Mouse (Mus musculus) liver, embryonic 11.5 days (tissue): ENCODE measurements at regions not wholly inside any gene's neighbourhood (a gene's known extent, or its start where the extent isn't known, plus 50 kb on each side); places are given as distances from the start of the nearest gene placed in this dataset.
A peak's percentile ranks its signal among the peaks of the same experiment; 100 is the strongest.
"Not testable (repeated sequence)": the region's sequence is repeated elsewhere in the genome, so short reads cannot be mapped to it uniquely, and the experiment has no call there.

Experiments
- ATAC-seq: fragments of 200-750 bp; cut with Nextera tagmentation; replicated peaks from 2 replicates; pipeline ENCODE4 v1.8.0; 2017; ENCODE audit warnings: moderate number of reproducible peaks, mild to moderate bottlenecking, moderate TSS enrichment, moderate library complexity; ENCODE audit not compliant: low FRiP score
- DNase-seq: peaks from one replicate; pipeline ENCODE4 v3.0.0-alpha.2; 2017; ENCODE audit warnings: low spot score
- H3K27ac ChIP-seq: fragments of 300-500 bp; sonication (generic); 2 replicates; pipeline ENCODE4 v1.5.1; 2014; ENCODE audit warnings: mild to moderate bottlenecking, low read depth, low read length, control low read depth
- H3K27me3 ChIP-seq: fragments of 300-500 bp; sonication (generic); replicated peaks from 2 replicates; pipeline ENCODE4 v1.6.1; 2014; ENCODE audit warnings: low read length, mixed read lengths; ENCODE audit not compliant: control insufficient read depth, insufficient read depth
- H3K36me3 ChIP-seq: fragments of 300-500 bp; sonication (generic); 2 replicates; pipeline ENCODE4 v1.6.1; 2014; ENCODE audit warnings: mild to moderate bottlenecking, low read length, moderate library complexity, mixed read lengths; ENCODE audit not compliant: control insufficient read depth, insufficient read depth
- H3K4me1 ChIP-seq: fragments of 300-500 bp; sonication (generic); replicated peaks from 2 replicates; pipeline ENCODE4 v1.6.1; 2014; ENCODE audit warnings: low read length, mixed read lengths; ENCODE audit not compliant: control insufficient read depth, insufficient read depth
- H3K4me2 ChIP-seq: fragments of 300-500 bp; sonication (generic); 2 replicates; pipeline ENCODE4 v1.6.1; 2014; ENCODE audit warnings: mild to moderate bottlenecking, control low read depth, moderate library complexity
- H3K4me3 ChIP-seq: fragments of 300-500 bp; sonication (generic); 2 replicates; pipeline ENCODE4 v1.5.1; 2014; ENCODE audit warnings: low read depth, low read length, control low read depth
- H3K9ac ChIP-seq: fragments of 300-500 bp; sonication (generic); 2 replicates; pipeline ENCODE4 v1.6.1; 2014; ENCODE audit warnings: low read depth, low read length, control low read depth
- H3K9me3 ChIP-seq: fragments of 300-500 bp; sonication (generic); 2 replicates; pipeline ENCODE4 v1.6.1; 2016; ENCODE audit warnings: low read length, inconsistent platforms, mixed read lengths; ENCODE audit not compliant: control insufficient read depth
- WGBS: fragments of 180-500 bp; shearing (Covaris S2); extraction: QIAGEN DNeasy Blood & Tissue Kit; methylation state at CpG from one replicate; pipeline ENCODE4 v1.1.7; 2014; 5-methylcytosine and 5-hydroxymethylcytosine counted together

DNA sequence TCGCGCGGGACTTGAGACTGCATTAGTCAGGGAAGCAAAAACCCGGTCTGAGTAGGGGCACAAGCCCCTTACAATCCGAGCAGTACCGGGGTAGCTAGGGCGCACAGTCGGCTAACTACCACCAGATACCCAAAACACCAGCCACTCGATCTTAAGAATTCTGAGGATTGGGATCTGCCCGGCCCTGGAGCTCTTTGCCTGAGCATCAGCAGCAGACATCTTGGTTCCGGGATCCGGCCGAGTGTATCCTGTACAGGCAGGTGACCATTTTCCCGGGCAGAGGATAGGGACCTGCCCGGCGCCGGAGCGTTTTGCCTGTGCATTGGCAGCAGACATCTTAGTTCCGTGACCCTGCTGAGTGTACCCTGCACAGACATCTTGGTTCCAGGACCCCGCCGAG is 66.7 kb upstream of the Zfp960 start:
- not testable (repeated sequence) for DNase-seq, H3K4me1 ChIP-seq, H3K4me2 ChIP-seq, H3K27ac ChIP-seq, H3K9ac ChIP-seq, H3K9me3 ChIP-seq, H3K4me3 ChIP-seq, ATAC-seq, H3K36me3 ChIP-seq, H3K27me3 ChIP-seq
- 78% methylated on average over 21 of the region's 21 CpGs for WGBS

DNA sequence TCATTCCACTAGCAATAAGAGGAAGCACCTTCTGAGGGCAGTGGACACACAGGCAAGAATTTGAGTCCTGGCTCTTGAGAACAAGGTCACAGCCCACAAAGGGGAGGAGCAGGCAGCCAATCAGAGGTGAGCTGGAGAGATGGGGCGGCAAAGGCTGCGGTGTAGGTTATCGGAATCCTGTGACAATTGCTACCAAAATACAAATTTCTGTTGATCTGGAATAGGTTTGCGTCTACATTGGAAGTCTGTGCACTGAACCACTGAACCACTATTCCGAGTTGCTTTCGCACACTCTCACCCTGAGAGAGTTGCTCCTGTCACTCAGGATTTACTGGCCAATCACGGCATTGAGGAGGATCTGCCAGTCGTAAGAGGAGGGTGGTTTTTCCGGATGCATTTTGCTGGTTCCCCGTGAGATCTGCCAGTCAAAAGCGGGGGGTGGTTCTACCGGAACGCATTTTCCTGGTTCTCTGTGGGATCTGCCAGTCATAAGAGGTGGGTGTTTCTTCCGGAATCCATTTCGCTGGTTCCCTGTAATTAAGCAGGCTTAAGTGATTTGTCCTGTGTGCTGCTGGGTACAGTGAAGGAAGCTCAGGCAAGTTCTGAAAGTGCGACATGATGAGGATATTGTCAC is 59.2 kb upstream of the Zfp960 start:
- Histone ChIP-seq H3K9ac (peak overlapping the region; percentile 57), H3K4me3 (peak overlapping the region; percentile 63), H3K4me2 (peak overlapping the region; percentile 67)
- H3K9me3 ChIP-seq, H3K36me3 ChIP-seq, H3K4me1 ChIP-seq, H3K27me3 ChIP-seq, H3K27ac ChIP-seq: not testable (repeated sequence)
- 2% methylated on average over 16 of the region's 16 CpGs for WGBS
- DNase-seq (peak; percentile 75), ATAC-seq (peak; percentile 100)

DNA sequence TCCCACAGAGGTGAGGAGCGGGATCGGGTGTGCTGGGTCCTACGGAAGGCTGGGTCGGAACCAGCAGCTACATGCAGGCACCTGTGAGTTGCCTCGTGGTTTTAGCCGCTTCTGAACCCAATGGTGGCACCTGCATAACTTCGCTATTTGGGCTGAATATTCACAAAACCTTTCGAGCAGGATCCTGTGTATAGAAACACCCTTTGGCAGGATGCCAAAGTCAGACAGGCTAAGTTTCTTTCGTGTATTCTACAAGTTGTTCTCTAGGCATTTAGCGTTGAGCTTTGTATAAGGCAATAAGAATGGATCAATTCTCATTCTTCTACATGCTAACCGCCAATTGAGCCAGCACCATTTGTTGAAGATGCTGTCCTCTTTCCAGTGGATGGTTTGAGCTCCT is 58.6 kb upstream of the Zfp960 start:
- WGBS = 7% methylated on average over 9 of the region's 11 CpGs
- peak overlapping the region; percentile 57 for H3K9ac ChIP-seq
- not testable (repeated sequence) for H3K27me3 ChIP-seq, H3K4me1 ChIP-seq, H3K9me3 ChIP-seq, H3K27ac ChIP-seq, DNase-seq, H3K36me3 ChIP-seq
- 0 out of 2 replicates have a peak, but pooled peaks have one; percentile 16 for ATAC-seq
- H3K4me3 ChIP-seq = peak overlapping the region; percentile 63
- peak overlapping the region; percentile 67 for H3K4me2 ChIP-seq
